In genomic region chr11:49794342-49795144, GRCm38 (mm10) we compare ENCODE assay signal across 8 mouse cellular contexts. TPM values are rescaled to one million over a fixed set of nuclear protein-coding genes. Genes with fewer than 3 reads are reported as not detected.
DNase-seq lines count a peak whose midpoint lies in the region; ATAC-seq and TF ChIP-seq lines count a peak whose summit lies in the region.

No protein-coding gene starts in this region.

- H3K27me3 ChIP-seq in hindbrain, embryonic 16.5 days (replicated peaks; ENCODE audit: control insufficient read depth, insufficient read depth, low read length): peaks cover 2% of the 10 kb centered on the region; the same call in 1 of the 2 replicates
- H3K27me3 ChIP-seq in liver, embryonic 12.5 days (replicated peaks): peaks cover 69% of the 10 kb centered on the region
- no peaks in the 10 kb centered on the region for H3K27me3 ChIP-seq in neural tube, embryonic 11.5 days (ENCODE audit: control insufficient read depth, insufficient read depth, low read length)

- peak overlapping the region; percentile 57 for H3K4me3 ChIP-seq in cortical plate, adult 2 months (ENCODE audit: insufficient read depth, low read length)
- H3K4me3 ChIP-seq in hindbrain, embryonic 16.5 days (ENCODE audit: low read length): peak overlapping the region; percentile 72
- peak overlapping the region; percentile 52 for H3K4me3 ChIP-seq in liver, embryonic 12.5 days
- peak overlapping the region; percentile 54 for H3K4me3 ChIP-seq in neural tube, embryonic 11.5 days (ENCODE audit: low read depth, low read length)

- H3K27ac ChIP-seq in cortical plate, adult 2 months (ENCODE audit: insufficient read depth, low read length): no peak overlapping the region
- no peak overlapping the region for H3K27ac ChIP-seq in hindbrain, embryonic 16.5 days (ENCODE audit: low read depth, low read length)
- H3K27ac ChIP-seq in liver, embryonic 12.5 days: no peak overlapping the region
- H3K27ac ChIP-seq in neural tube, embryonic 11.5 days (ENCODE audit: low read depth, low read length): no peak overlapping the region

- H3K9ac ChIP-seq in hindbrain, embryonic 16.5 days (ENCODE audit: low read depth, low read length): peak overlapping the region; percentile 77
- H3K9ac ChIP-seq in liver, embryonic 12.5 days: peak overlapping the region; percentile 61
- peak overlapping the region; percentile 77 for H3K9ac ChIP-seq in neural tube, embryonic 11.5 days (ENCODE audit: low read length)

- H3K36me3 ChIP-seq in hindbrain, embryonic 16.5 days (ENCODE audit: control insufficient read depth, insufficient read depth, low read length): no peaks in the 10 kb centered on the region
- no peaks in the 10 kb centered on the region for H3K36me3 ChIP-seq in liver, embryonic 12.5 days
- H3K36me3 ChIP-seq in neural tube, embryonic 11.5 days (ENCODE audit: control insufficient read depth, insufficient read depth, low read length): no peaks in the 10 kb centered on the region

- intact Hi-C loops in gastrocnemius, postnatal 14 days (cut with DNase I; ENCODE audit: low total_unique reads): no loop called here

- peak overlapping the region; percentile 95 for H3K4me2 ChIP-seq in hindbrain, embryonic 16.5 days (ENCODE audit: low read length)
- peak overlapping the region; percentile 77 for H3K4me2 ChIP-seq in liver, embryonic 12.5 days
- H3K4me2 ChIP-seq in neural tube, embryonic 11.5 days (ENCODE audit: low read depth): peak overlapping the region; percentile 97

- no peak for DNase-seq in frontal cortex, postnatal 10 days (ENCODE audit: low spot score in 2 of 2)
- peak; percentile 50 for DNase-seq in gastrocnemius, postnatal 14 days
- DNase-seq in neural tube, embryonic 11.5 days (ENCODE audit: low spot score): peak; percentile 48
- no peak for DNase-seq in cerebellum, adult 11-12 months

- under 1% methylated on average over 41 of the region's 45 CpGs for WGBS in hindbrain, embryonic 16.5 days
- 4% methylated on average over 45 of the region's 45 CpGs for WGBS in liver, embryonic 12.5 days (ENCODE audit: insufficient replicate concordance)
- WGBS in neural tube, embryonic 11.5 days: under 1% methylated on average over 43 of the region's 45 CpGs

- no peak for TF ChIP-seq POLR2A in cortical plate, adult 2 months (IDR thresholded peaks at IDR 0.05; ENCODE audit: extremely low read depth, insufficient read depth, low read length)

- H3K9me3 ChIP-seq in hindbrain, embryonic 16.5 days (ENCODE audit: control insufficient read depth, low read length): no peaks in the 10 kb centered on the region
- H3K9me3 ChIP-seq in liver, embryonic 12.5 days (replicated peaks): no peaks in the 10 kb centered on the region
- no peaks in the 10 kb centered on the region for H3K9me3 ChIP-seq in neural tube, embryonic 11.5 days (ENCODE audit: control insufficient read depth, low read length)

- H3K4me1 ChIP-seq in cortical plate, adult 2 months (ENCODE audit: control insufficient read depth, insufficient read depth, low read length): no peaks in the 10 kb centered on the region
- peaks cover 8% of the 10 kb centered on the region for H3K4me1 ChIP-seq in hindbrain, embryonic 16.5 days (ENCODE audit: control insufficient read depth, insufficient read depth, low read depth, low read length)
- peaks cover 33% of the 10 kb centered on the region for H3K4me1 ChIP-seq in liver, embryonic 12.5 days
- peaks cover 6% of the 10 kb centered on the region; the same call in 1 of the 2 replicates for H3K4me1 ChIP-seq in neural tube, embryonic 11.5 days (ENCODE audit: control insufficient read depth, insufficient read depth, low read length)

- ATAC-seq in frontal cortex, adult (ENCODE audit: low TSS enrichment): peak; percentile 13; the same call in 1 of the 2 replicates
- peak; percentile 12 for ATAC-seq in hindbrain, embryonic 16.5 days
- no peak for ATAC-seq in liver, embryonic 12.5 days
- ATAC-seq in neural tube, embryonic 11.5 days (ENCODE audit: insufficient read depth, low FRiP score, low TSS enrichment): peak; percentile 62

- TF ChIP-seq CTCF in cortical plate, adult 2 months (IDR thresholded peaks at IDR 0.05; ENCODE audit: extremely low read depth, insufficient read depth, low read length): no peak

RNA-seq across cellular contexts. Expression of gene Gfpt2, which starts 0.6 kb away (rescaled TPM):
- 10.9 and 11.4 TPM in 2 replicates for polyA plus RNA-seq in cortical plate, adult 2 months (2012; rRNA removed)
- total RNA-seq in gastrocnemius, postnatal 14 days (2021): 1 to 10 TPM; 6.0 to 8.2 TPM
- 6.3 and 7.2 TPM in 2 replicates for polyA plus RNA-seq in hindbrain, embryonic 16.5 days (2015; fragmentation: Nextera tagmentation; extraction: Ambion mirVana)
- 3.2 and 3.3 TPM in 2 replicates for polyA plus RNA-seq in liver, embryonic 12.5 days (2016; fragmentation: Nextera tagmentation; extraction: Ambion mirVana)
- 10.9 and 11.8 TPM in 2 replicates for polyA plus RNA-seq in neural tube, embryonic 11.5 days (2014; fragmentation: Nextera tagmentation; extraction: Ambion mirVana)

RNA-seq across cellular contexts. Expression of gene Mapk9, which starts 52.0 kb away (rescaled TPM):
- polyA plus RNA-seq in cortical plate, adult 2 months (2012; rRNA removed): 130 and 131 TPM in 2 replicates
- total RNA-seq in gastrocnemius, postnatal 14 days (2021): 10 to 100 TPM; 40.6 to 43.9 TPM
- 69.0 and 69.9 TPM in 2 replicates for polyA plus RNA-seq in hindbrain, embryonic 16.5 days (2015; fragmentation: Nextera tagmentation; extraction: Ambion mirVana)
- polyA plus RNA-seq in liver, embryonic 12.5 days (2016; fragmentation: Nextera tagmentation; extraction: Ambion mirVana): 34.6 and 38.2 TPM in 2 replicates
- 50.9 and 51.8 TPM in 2 replicates for polyA plus RNA-seq in neural tube, embryonic 11.5 days (2014; fragmentation: Nextera tagmentation; extraction: Ambion mirVana)

Comparison
In these comparisons a context has a peak if more than half of its experiments do, and no peak if none do; other contexts are left out.
1. DNase-seq: peak in gastrocnemius, postnatal 14 days (single experiment) and neural tube, embryonic 11.5 days (single experiment); none in frontal cortex, postnatal 10 days (0 of 2) and cerebellum, adult 11-12 months (single experiment).
2. Peak in every context shown above with its lines, with median percentiles within 50 percentile points of each other: H3K4me3 ChIP-seq, H3K4me2 ChIP-seq and H3K9ac ChIP-seq.